Mouse (Mus musculus) cerebellum, adult 2 months (tissue): ENCODE data around the gene Mt1.

Experiments
- CTCF ChIP-seq: fragments of 200-500 bp; IDR thresholded peaks from 2 replicates; pipeline ENCODE4 v1.5.1; 2011; ENCODE audit warnings: low read depth, mild to moderate bottlenecking, control low read depth, low read length, moderate library complexity, borderline replicate concordance; ENCODE audit not compliant: insufficient read depth
- POLR2A ChIP-seq: fragments of 200-500 bp; IDR thresholded peaks from 2 replicates; pipeline ENCODE4 v1.6.1; 2011; ENCODE audit warnings: low read length, control low read depth, borderline replicate concordance; ENCODE audit not compliant: insufficient read depth

- TF ChIP-seq POLR2A (no peak), CTCF (no peak)
These were observed 22.8 kb upstream of the Mt1 start for GRCm38 (mm10) chr8:94156092-94156491.
